Mouse (Mus musculus) frontal cortex, postnatal 25 days (tissue): ENCODE measurements around the gene Nos1ap.

Experiments
- DNase-seq, 2 experiments: peaks; one replicate each; pipeline ENCODE4 v3.0.0; 2022; ENCODE audit warnings: low spot score in 2 of 2

The Nos1ap gene

DNA sequence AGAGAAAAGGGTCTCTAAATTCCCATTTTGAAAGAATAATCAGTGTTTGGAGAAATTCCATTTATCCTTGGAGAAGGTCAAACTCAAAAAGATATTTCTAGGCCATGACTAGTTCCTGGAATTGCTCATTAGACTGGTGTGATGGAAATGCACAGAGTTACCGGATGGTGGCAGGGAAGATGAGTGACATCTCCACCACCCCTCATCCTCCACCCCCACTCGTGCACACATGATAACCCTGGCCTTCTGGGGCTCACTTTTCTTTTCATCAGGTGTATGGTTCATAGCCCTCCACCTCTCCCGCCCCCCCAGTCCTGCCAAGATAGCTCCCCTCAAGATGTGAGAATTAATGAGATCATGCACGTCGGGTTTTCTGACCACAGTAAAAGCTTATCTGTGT lies 296.4 kb downstream of the Nos1ap start:
- no peak for DNase-seq

DNA sequence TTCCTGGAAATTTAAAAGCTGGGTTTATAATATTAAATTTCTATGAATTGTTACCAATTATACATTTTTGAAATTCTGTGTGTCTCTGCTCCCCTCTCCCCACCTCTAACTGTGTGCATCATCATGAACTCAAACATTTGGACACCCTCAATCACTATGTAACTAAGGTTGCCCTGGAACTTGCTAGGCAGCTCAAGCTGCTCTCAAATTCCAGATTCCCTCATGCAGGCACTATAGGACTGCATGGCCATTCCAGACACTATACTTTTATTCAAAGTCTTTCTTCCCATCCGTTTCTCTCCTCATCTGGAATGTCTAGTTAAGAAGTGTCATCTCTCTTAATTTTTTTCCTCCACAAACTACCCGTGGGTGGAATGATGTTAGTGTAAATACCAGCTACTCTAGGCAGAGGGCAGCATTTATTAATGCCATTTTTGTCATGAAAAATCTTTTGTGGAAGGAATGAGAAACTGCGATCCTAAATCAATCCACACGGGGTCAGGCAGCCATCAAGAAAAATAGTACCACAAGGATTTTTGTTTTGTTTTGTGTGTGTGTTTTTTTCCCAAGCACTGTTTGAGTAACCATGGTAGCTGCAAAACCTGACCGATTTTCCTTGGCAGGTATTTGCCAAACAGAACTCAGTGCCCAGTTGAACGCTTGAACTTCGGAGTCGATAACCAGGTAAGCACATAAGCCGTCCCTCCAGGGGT lies 297.3 kb downstream of the Nos1ap start:
- peak in 1 of 2 experiments; percentile 29 for DNase-seq

- no peak for DNase-seq
These were observed 307.1 kb downstream of the Nos1ap start for GRCm38 (mm10) chr1:170282415-170283129.

- no peak for DNase-seq
These were observed 312.6 kb downstream of the Nos1ap start, which contains the start of gene Sh2d1b1 for GRCm38 (mm10) chr1:170277016-170277415. Gene Sh2d1b1 (plus strand): TSS chr1:170277320.

DNA sequence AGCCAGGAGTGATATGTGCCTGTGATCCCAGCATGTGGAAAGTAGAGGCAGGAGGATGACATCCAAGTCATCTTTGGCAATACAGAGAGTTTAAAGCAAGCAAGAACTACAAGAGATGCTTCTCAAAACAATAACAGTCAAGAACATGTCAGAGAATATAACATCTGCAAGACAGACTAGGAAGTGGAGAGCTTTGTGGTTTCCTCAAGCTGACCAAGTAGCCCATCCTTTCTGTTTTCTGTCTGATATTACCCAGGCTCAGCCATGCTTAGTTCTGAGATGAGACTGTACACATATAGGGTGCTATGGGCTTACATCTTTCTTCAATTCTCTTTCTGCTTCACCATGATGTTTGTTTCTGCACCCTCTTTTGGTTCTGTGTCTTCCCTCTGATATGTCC lies 316.4 kb downstream of the Nos1ap start:
- DNase-seq: no peak

- no peak for DNase-seq
These were observed 319.0 kb downstream of the Nos1ap start for GRCm38 (mm10) chr1:170270696-170271095.

- no peak for DNase-seq
These were observed 319.4 kb downstream of the Nos1ap start for GRCm38 (mm10) chr1:170270281-170270680.

DNA sequence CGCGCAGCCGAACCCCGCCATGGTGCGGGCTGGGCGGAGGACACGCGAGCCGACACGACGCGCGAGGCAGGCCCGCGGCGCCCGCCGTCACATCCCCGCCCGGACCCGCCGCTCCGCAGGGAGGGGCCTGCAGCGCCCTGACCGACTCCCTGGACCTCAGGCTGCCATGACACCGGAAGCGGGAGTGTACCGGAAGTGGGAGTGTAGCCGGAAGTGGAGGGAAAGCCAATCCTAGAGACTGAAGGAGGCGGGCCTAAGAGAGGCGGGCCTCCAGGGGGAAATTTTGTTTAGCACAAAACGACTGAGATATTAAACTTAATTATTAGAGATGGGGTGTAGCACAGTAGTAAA lies 334.1 kb downstream of the Nos1ap start:
- peak; percentile 63 to 77 for DNase-seq

GRCm38 (mm10) chr1:170254893-170255559 lies 334.6 kb downstream of the Nos1ap start:
- no peak for DNase-seq
